Mouse (Mus musculus): ENCODE results near the gene Dmrta2. TPM values are rescaled to one million over a fixed set of nuclear protein-coding genes. Genes with fewer than 3 reads are reported as not detected.

The Dmrta2 gene
- total and polyA plus RNA-seq, 2 experiments from 2014 or later, result 0.06 to 1.2 TPM

- DNase-seq (ENCODE audit: low spot score) (no peak), ATAC-seq (no peak)
- H3K9me3 ChIP-seq (ENCODE audit: low read length), result 0 out of 2 replicates have a peak, but pooled peaks cover 3% of the 10 kb centered on the region
- WGBS, result under 1% methylated on average over 66 of the region's 66 CpGs
- peaks cover 14% of the 10 kb centered on the region; the same call in 1 of the 2 replicates for H3K4me1 ChIP-seq (ENCODE audit: insufficient read depth, low read length)
- no peaks in the 10 kb centered on the region for H3K36me3 ChIP-seq (ENCODE audit: insufficient read depth, low read length)
- H3K27me3 ChIP-seq (ENCODE audit: insufficient read depth, low read length), result peaks cover 87% of the 10 kb centered on the region
- H3K27ac ChIP-seq, result no peak overlapping the region
- peak overlapping the region; percentile 28 for H3K4me2 ChIP-seq (ENCODE audit: low read depth, low read length)
- no peak for TF ChIP-seq CTCF (IDR thresholded peaks at IDR 0.05; ENCODE audit: low read depth)
- peak overlapping the region; percentile 15; the same call in 1 of the 2 replicates for H3K4me3 ChIP-seq (ENCODE audit: low read length)
- no peak overlapping the region for H3K9ac ChIP-seq (replicated peaks; ENCODE audit: low read length)
Observed at GRCm38 (mm10) chr4:109979461-109980320, 1.8 kb downstream of the Dmrta2 start.

DNA sequence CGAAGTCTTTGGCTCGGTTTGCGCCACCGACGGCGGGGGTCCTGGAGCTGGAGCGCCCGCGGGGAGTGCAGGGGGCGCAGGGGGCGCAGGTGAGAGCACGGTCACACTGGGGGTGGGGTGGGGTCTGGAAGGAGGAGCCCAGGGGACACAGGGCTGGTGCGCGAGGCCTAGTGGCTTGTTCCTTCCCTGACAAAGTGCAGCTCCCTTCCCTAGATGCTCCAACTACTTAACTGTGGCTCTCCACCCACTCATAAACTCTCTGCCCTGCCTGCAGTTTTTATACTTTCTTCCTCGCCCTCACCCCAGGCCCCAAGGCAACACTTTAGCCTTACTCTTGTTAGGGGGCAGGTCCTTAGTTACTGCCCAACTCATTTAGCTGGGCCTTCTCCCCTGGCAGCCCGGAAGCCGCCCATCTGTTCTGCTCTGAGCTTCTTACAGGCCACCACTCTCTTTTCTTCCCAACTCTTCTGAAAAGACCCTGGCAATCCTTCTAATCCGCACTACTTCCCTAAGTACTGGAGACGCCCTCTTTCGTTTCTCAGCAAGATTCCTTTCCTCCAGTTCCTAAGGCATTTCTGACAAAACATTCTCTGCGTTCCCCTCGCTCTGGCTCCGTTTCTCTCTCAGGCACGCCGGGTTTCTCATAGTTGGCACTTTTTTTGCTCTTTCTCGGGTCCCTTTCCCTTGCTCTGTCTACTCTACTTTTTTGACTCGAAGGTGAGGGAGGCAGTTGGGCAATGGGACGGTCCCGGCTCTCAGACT lies 2.6 kb downstream of the Dmrta2 start:
- ATAC-seq (no peak), DNase-seq (ENCODE audit: low spot score) (no peak)
- Histone ChIP-seq H3K9ac (replicated peaks; ENCODE audit: low read length) (no peak overlapping the region), H3K9me3 (ENCODE audit: low read length) (0 out of 2 replicates have a peak, but pooled peaks cover 3% of the 10 kb centered on the region), H3K36me3 (ENCODE audit: insufficient read depth, low read length) (no peaks in the 10 kb centered on the region), H3K27ac (no peak overlapping the region), H3K4me3 (ENCODE audit: low read length) (peak overlapping the region; percentile 15; the same call in 1 of the 2 replicates), H3K27me3 (ENCODE audit: insufficient read depth, low read length) (peaks cover 87% of the 10 kb centered on the region), H3K4me1 (ENCODE audit: insufficient read depth, low read length) (peaks cover 14% of the 10 kb centered on the region; the same call in 1 of the 2 replicates), H3K4me2 (ENCODE audit: low read depth, low read length) (peak overlapping the region; percentile 28; the same call in 1 of the 2 replicates)
- no peak for TF ChIP-seq CTCF (IDR thresholded peaks at IDR 0.05; ENCODE audit: low read depth)
- WGBS, result 4% methylated on average over 29 of the region's 29 CpGs

DNA sequence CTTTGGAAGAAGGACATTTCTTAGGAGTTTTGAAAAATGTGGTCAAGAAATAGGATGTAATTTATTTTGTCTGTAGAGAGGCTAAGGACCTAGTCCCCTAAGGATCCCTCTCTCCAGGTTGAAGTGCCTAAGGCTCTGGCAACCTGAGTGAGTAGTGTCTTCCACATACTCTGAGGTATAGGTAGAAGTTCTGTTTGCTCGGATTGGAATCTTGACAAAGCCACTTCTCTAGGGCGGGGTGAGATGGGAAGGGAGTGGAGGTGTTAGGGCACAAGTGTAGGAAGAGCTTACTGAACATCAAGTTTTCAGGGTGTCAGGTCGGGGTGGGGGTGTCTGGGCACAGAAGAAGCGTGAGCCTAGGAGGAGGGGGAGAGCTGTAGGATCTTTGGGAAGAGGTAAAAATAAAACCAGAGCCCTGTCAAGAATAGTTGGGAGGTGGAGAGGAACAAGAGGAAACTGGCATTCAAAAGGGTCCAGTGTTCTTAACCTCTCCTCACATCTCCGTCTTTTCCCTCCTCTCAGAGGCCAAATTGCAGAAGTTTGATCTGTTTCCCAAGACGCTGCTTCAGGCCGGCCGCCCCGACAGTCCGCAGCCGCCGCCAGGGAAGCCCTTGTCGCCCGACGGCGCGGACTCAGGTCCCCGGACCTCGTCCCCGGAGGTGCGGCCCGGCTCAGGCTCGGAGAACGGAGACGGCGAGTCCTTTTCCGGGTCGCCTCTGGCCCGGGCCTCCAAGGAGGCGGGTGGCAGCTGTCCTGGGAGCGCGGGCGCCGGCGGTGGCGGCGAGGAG lies 3.4 kb downstream of the Dmrta2 start:
- Histone ChIP-seq H3K4me1 (ENCODE audit: insufficient read depth, low read length) (peaks cover 14% of the 10 kb centered on the region; the same call in 1 of the 2 replicates), H3K9me3 (ENCODE audit: low read length) (no peaks in the 10 kb centered on the region), H3K4me2 (ENCODE audit: low read depth, low read length) (peak overlapping the region; percentile 45; the same call in 1 of the 2 replicates), H3K4me3 (ENCODE audit: low read length) (peak overlapping the region; percentile 31), H3K27me3 (ENCODE audit: insufficient read depth, low read length) (peaks cover 87% of the 10 kb centered on the region), H3K27ac (no peak overlapping the region), H3K9ac (replicated peaks; ENCODE audit: low read length) (no peak overlapping the region), H3K36me3 (ENCODE audit: insufficient read depth, low read length) (no peaks in the 10 kb centered on the region)
- no peak for TF ChIP-seq CTCF (IDR thresholded peaks at IDR 0.05; ENCODE audit: low read depth)
- WGBS, result 4% methylated on average over 37 of the region's 37 CpGs
- ATAC-seq, result no peak
- DNase-seq (ENCODE audit: low spot score), result no peak

DNA sequence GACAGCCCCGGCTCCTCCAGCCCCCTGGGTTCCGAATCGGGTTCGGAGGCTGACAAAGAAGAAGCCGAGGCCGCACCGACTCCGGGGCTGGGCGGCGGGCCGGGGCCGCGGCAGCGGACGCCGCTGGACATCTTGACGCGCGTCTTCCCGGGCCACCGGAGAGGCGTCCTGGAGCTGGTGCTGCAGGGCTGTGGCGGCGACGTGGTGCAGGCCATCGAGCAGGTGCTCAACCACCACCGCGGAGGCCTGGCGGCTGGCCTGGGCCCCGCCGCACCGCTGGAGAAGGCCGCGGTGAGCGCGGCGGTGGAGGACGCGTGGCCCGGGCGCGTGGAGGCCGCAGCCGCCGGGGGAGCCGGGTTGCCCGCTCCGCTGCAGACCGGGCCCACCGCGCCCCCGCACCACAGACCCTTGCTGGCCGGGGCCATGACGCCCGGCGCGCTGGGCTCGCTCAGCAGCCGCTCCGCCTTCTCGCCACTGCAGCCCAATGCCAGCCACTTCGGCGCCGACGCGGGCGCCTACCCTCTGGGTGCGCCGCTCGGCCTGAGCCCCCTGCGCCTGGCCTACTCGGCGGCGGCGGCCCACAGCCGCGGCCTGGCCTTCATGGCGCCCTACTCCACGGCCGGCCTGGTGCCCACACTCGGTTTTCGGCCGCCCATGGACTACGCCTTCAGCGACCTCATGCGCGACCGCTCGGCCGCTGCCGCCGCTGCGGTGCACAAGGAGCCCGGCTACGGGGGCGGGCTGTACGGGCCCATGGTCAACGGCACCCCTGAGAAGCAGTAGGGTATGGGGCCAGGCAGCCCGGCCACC lies 4.2 kb downstream of the Dmrta2 start:
- WGBS, result 2% methylated on average over 86 of the region's 99 CpGs
- H3K27me3 ChIP-seq (ENCODE audit: insufficient read depth, low read length), result peaks cover 88% of the 10 kb centered on the region
- ATAC-seq (0 out of 2 replicates have a peak, but pooled peaks have one; percentile 13), DNase-seq (ENCODE audit: low spot score) (no peak)
- H3K9me3 ChIP-seq (ENCODE audit: low read length), result no peaks in the 10 kb centered on the region
- H3K4me2 ChIP-seq (ENCODE audit: low read depth, low read length), result peak overlapping the region; percentile 45
- H3K4me1 ChIP-seq (ENCODE audit: insufficient read depth, low read length), result peaks cover 14% of the 10 kb centered on the region; the same call in 1 of the 2 replicates
- no peak overlapping the region for H3K9ac ChIP-seq (replicated peaks; ENCODE audit: low read length)
- no peak for TF ChIP-seq CTCF (IDR thresholded peaks at IDR 0.05; ENCODE audit: low read depth)
- H3K4me3 ChIP-seq (ENCODE audit: low read length), result peak overlapping the region; percentile 31
- no peak overlapping the region for H3K27ac ChIP-seq
- H3K36me3 ChIP-seq (ENCODE audit: insufficient read depth, low read length), result no peaks in the 10 kb centered on the region

- ATAC-seq (no peak), DNase-seq (ENCODE audit: low spot score) (no peak)
- Histone ChIP-seq H3K4me1 (ENCODE audit: insufficient read depth, low read length) (peaks cover 10% of the 10 kb centered on the region; the same call in 1 of the 2 replicates), H3K9ac (replicated peaks; ENCODE audit: low read length) (no peak overlapping the region), H3K27me3 (ENCODE audit: insufficient read depth, low read length) (peaks cover 83% of the 10 kb centered on the region), H3K36me3 (ENCODE audit: insufficient read depth, low read length) (no peaks in the 10 kb centered on the region), H3K4me2 (ENCODE audit: low read depth, low read length) (peak overlapping the region; percentile 45), H3K4me3 (ENCODE audit: low read length) (peak overlapping the region; percentile 31), H3K9me3 (ENCODE audit: low read length) (no peaks in the 10 kb centered on the region), H3K27ac (no peak overlapping the region)
- TF ChIP-seq CTCF (IDR thresholded peaks at IDR 0.05; ENCODE audit: low read depth), result no peak
- WGBS, result 3% methylated on average over 30 of the region's 30 CpGs
Observed at GRCm38 (mm10) chr4:109982681-109983265, 4.9 kb downstream of the Dmrta2 start.
